Mouse (Mus musculus): Measurements from ENCODE around the gene Tead4. TPM values are rescaled to one million over a fixed set of nuclear protein-coding genes. Genes with fewer than 3 reads are reported as not detected.

Gene Tead4
- polyA plus RNA-seq, 1 experiment from 2014 or later = 1.2 TPM

DNA sequence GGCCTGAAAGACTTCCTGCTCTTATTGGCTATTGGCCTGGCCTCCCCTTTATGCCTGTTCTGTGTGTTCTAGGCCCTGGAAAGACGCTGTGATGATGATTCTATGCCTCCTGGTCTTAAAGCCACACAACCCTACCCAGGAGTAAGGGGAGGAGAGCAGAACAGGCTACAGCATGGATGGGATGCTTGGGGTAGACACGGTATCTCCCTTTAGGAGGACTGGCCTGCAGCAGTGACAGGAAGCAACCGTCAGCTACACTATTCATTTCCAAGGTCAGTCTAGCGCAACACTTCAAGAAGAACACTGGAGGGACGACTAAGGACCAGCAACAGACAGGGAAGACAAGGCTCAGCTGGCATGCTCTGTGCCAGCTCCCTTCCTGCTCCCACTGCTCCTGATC, 119.4 kb downstream of the Tead4 start:
- Histone ChIP-seq H3K9me3 (no peaks in the 10 kb centered on the region), H3K9ac (no peak overlapping the region), H3K36me3 (no peaks in the 10 kb centered on the region), H3K27me3 (no peaks in the 10 kb centered on the region), H3K4me1 (replicated peaks) (no peaks in the 10 kb centered on the region; the same call in 1 of the 2 replicates), H3K4me3 (no peak overlapping the region), H3K4me2 (no peak overlapping the region), H3K27ac (replicated peaks) (no peak overlapping the region)
- no peak for ATAC-seq (ENCODE audit: low read depth)
- WGBS = 75% methylated on average over 5 of the region's 5 CpGs

- no peak overlapping the region for H3K4me2 ChIP-seq
- no peaks in the 10 kb centered on the region for H3K9me3 ChIP-seq
- no peak overlapping the region for H3K4me3 ChIP-seq
- H3K36me3 ChIP-seq = no peaks in the 10 kb centered on the region
- 92% methylated on average over 1 of the region's 1 CpGs for WGBS
- H3K27ac ChIP-seq (replicated peaks) = no peak overlapping the region
- H3K9ac ChIP-seq = no peak overlapping the region
- no peaks in the 10 kb centered on the region for H3K27me3 ChIP-seq
- no peaks in the 10 kb centered on the region; the same call in 1 of the 2 replicates for H3K4me1 ChIP-seq (replicated peaks)
- ATAC-seq (ENCODE audit: low read depth) = no peak
These were observed 121.0 kb downstream of the Tead4 start for GRCm38 (mm10) chr6:128179651-128180050.

DNA sequence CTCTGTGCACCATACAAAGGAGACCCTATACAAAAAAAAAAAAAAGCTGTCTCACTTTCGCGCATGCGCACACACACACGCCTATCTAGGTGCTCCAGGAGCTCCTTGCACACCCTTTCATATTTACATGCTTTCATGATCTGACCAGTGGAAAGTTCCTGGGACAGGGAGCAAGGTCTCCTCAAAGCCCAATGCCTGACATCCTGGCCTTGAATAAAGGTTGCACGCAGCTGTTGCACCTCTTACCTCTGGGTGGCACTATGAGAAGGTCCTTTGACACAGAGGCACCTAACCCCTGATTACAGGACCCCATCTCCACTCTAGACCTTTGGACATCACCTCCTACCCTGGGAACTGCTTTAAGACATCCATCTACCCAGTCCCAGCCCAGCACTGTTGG, 121.4 kb downstream of the Tead4 start:
- no peak overlapping the region for H3K9ac ChIP-seq
- H3K27me3 ChIP-seq = no peaks in the 10 kb centered on the region
- WGBS = 65% methylated on average over 5 of the region's 5 CpGs
- H3K4me3 ChIP-seq = no peak overlapping the region
- no peaks in the 10 kb centered on the region; the same call in 1 of the 2 replicates for H3K4me1 ChIP-seq (replicated peaks)
- no peak overlapping the region for H3K27ac ChIP-seq (replicated peaks)
- no peaks in the 10 kb centered on the region for H3K36me3 ChIP-seq
- H3K4me2 ChIP-seq = no peak overlapping the region
- ATAC-seq (ENCODE audit: low read depth) = no peak
- H3K9me3 ChIP-seq = no peaks in the 10 kb centered on the region

DNA sequence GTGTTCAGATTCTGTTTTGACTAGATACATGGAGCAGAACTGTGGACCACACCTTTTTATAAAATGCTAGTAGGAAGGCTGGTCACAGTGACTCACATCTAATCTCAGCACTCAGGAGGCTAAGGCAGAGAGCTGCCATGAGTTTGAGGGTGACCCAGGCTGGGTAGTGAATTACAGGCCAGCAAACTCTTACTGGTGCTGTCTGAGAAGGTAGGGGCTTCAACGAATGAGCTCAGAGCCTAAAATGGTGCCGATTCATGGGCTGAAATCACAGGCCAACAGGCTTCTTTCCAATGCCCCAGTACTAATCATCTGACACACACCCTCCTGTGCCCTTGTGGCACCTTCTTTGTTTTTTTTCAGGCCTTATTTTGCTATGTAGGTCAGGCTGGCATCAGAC, 121.9 kb downstream of the Tead4 start:
- H3K4me3 ChIP-seq = no peak overlapping the region
- H3K4me2 ChIP-seq = no peak overlapping the region
- H3K9ac ChIP-seq = no peak overlapping the region
- H3K27me3 ChIP-seq = no peaks in the 10 kb centered on the region
- no peaks in the 10 kb centered on the region for H3K9me3 ChIP-seq
- H3K4me1 ChIP-seq (replicated peaks) = no peaks in the 10 kb centered on the region; the same call in 1 of the 2 replicates
- no peaks in the 10 kb centered on the region for H3K36me3 ChIP-seq
- no peak for ATAC-seq (ENCODE audit: low read depth)
- no peak overlapping the region for H3K27ac ChIP-seq (replicated peaks)
- WGBS = 91% methylated on average over 2 of the region's 2 CpGs

Other genes with a start within 250 kb of the Tead4 start
- gene Tspan9, start 157.2 kb downstream of the Tead4 start, polyA plus RNA-seq (2015; fragmentation: Nextera tagmentation; extraction: Ambion mirVana) = 38.5 and 43.5 TPM in 2 replicates
- 20.8 and 21.0 TPM in 2 replicates for gene Tulp3, start 55.0 kb upstream of the Tead4 start, polyA plus RNA-seq (2015; fragmentation: Nextera tagmentation; extraction: Ambion mirVana)
- 101 and 115 TPM in 2 replicates for gene Rhno1, start 62.1 kb upstream of the Tead4 start, polyA plus RNA-seq (2015; fragmentation: Nextera tagmentation; extraction: Ambion mirVana)
- 7.2 and 9.4 TPM in 2 replicates for gene Foxm1, start 62.1 kb upstream of the Tead4 start, polyA plus RNA-seq (2015; fragmentation: Nextera tagmentation; extraction: Ambion mirVana)
- 0.53 TPM in 1 of 2 replicates, not detected in the other for gene Tex52, start 74.6 kb upstream of the Tead4 start, polyA plus RNA-seq (2015; fragmentation: Nextera tagmentation; extraction: Ambion mirVana)
- gene Gm44596, start 74.7 kb upstream of the Tead4 start, polyA plus RNA-seq (2015; fragmentation: Nextera tagmentation; extraction: Ambion mirVana) = not detected in 2 replicates
- 7.1 and 8.6 TPM in 2 replicates for gene Nrip2, start 98.5 kb upstream of the Tead4 start, polyA plus RNA-seq (2015; fragmentation: Nextera tagmentation; extraction: Ambion mirVana)
- gene Itfg2, start 124.1 kb upstream of the Tead4 start, polyA plus RNA-seq (2015; fragmentation: Nextera tagmentation; extraction: Ambion mirVana) = 41.4 and 45.7 TPM in 2 replicates
- gene Fkbp4, start 137.9 kb upstream of the Tead4 start, polyA plus RNA-seq (2015; fragmentation: Nextera tagmentation; extraction: Ambion mirVana) = 339 and 363 TPM in 2 replicates
- gene Pzp, start 225.9 kb upstream of the Tead4 start, polyA plus RNA-seq (2015; fragmentation: Nextera tagmentation; extraction: Ambion mirVana) = 0.21 and 0.34 TPM in 2 replicates